Mouse (Mus musculus): ENCODE measurements around the gene Fgfr2.

The Fgfr2 gene

DNA sequence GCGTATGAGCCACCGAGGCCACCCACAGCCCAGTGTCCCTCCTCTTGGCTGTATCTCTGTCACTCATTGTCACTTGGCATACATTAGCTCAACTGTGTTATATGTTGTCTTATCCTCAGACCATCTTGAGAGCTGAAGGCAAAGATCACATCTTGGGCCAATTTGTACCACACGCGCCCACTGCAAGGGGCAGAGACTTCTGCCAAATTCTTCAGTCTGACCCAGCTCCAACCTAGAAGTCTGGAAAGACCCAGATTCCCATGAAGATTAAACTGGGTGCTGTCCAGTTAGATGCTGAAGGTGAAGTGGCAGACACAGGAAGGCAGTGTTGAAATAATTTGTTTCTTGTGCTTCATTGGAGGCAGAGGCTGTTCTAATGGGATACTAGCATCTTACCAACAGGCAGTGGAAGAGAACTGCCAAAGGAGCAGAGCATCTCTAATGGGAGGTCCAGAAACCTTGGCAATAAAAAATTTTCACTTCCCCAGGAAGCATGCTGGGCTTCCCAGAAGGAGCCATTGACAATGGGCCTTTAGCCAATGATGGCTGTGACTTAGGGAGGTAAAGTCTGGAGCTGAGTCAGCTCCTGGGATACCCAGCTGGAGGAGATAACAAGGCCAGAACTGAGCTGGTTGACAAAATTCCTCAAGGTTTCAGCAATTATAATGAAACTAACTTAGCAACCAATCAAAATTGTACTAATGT is 514.7 kb downstream of the Fgfr2 start:
- DNase-seq (ENCODE audit: low spot score) = no peak

DNA sequence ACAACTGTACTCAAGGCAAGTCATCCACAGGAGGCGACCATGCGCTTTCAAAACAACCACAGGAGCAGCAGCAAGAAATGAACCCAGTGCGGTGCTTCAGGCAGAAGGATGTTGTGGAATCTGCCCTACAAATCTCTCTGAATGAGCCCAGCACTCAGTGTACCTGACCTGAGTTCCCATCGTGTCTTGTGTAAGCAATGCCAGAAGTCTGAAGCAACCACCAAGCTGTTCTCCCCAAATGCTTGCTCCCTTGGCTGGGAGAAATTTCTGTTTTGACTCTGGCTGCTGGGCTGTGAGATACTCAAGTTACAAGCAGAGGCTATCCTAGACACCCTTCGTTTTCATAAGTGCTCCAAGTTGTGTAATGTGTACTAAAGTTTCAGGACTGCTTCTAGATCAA is 517.5 kb downstream of the Fgfr2 start:
- DNase-seq (ENCODE audit: low spot score) = no peak

DNA sequence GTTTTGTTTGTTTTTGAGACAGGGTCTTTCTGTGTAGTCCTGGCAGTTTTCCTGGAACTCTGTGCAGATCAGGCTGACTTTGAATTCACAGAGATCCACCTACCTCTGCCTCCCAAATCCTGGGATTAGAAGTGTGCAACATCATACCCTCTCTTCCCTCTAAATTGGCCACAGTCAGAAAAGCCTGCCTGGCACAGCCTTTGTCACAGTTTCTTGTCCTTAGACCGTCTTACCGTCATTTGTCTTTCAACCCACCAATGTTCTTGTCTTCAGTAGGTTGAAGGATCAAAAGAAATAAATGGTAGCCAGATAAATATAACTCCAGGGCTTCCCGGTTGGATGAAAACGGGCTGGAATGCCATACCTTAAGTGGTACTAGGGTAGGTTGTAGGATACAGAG is 518.4 kb downstream of the Fgfr2 start:
- no peak for DNase-seq (ENCODE audit: low spot score)

DNA sequence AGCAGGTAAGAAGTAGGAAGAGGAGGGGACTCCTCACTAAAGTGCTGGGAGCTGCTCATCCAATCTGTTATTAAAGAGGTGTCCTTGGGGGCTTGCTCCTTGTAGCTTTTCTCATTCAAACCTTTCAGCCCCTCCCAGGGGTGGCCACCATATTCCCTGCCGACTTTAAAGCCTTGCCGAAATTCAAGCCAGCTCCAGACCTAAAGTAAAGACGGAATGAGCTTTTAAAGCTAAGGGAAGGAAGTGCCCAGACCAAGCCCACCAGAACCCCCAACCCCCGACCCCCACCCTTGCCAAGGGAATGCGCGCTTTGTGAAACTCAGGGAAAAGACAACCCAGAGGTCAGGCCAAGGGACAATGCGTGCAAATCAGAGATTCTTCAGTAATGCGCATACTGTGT is 522.2 kb downstream of the Fgfr2 start:
- DNase-seq (ENCODE audit: low spot score) = no peak

DNA sequence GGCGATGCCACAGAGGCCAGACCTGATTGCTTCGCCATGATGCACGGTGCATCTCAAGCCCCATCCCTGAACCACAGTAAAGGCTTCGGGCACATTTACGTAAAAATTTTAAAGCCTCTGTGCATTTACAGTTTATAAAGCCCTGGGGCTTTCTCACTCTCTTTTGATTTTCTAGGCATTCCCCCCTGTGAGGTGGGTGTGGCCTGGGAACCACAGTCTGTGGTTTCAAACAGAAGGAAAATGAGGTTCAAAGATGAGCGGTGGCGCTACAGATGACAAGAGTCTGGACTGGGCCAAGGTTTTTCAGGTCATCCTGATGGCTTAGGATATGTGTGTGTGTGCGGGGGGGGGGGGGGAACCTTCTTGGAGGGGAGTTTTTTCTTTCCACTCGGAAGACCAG is 523.1 kb downstream of the Fgfr2 start:
- peak; percentile 43 for DNase-seq (ENCODE audit: low spot score)

DNA sequence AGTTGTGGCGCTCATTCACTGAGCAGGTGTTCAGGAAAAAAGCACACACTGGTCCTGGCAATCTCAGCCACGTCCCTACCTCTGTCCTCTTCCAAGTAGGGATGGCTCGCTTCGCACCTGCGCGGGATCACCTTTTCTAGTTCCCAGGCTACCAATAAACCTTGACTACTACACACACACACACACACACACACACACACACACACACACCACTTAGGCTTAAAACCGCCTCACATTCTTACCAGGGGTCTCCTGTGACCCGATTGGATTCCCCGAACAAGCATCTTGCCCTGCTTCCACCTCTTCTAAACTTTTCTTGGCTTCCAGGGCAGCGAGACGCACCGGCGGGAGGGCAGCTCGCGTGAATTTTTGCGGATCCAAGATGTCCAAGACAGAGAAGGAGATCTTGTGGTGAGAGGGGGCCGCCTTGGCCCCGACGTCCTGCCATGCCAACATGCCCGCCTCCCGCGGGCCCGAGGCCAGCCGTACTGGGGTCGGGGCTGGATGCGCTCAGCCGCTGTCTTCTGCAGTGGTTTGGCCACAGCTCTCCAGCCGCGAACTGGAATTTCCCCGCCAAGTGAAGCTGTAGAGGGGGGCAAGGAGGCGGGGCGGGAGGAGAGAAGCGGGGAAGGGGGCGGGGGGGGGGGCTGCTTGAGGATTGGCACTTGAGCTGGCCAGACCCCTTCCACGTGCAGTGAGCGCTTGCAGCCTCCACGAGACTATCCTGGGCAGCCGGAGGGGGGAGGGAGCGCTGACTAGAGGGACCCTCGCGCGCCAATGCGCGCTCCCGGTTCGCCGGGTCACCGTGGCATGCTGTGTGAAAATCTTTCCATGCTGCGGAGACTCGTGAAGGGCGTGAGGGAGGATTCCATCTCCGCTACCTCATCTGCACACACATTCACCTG is 523.8 kb downstream of the Fgfr2 start, which contains the start of gene Nkx1-2:
Gene Nkx1-2 (minus strand): TSS at position 567 of the 905 bp plus-strand sequence.
- no peak for DNase-seq (ENCODE audit: low spot score)

DNA sequence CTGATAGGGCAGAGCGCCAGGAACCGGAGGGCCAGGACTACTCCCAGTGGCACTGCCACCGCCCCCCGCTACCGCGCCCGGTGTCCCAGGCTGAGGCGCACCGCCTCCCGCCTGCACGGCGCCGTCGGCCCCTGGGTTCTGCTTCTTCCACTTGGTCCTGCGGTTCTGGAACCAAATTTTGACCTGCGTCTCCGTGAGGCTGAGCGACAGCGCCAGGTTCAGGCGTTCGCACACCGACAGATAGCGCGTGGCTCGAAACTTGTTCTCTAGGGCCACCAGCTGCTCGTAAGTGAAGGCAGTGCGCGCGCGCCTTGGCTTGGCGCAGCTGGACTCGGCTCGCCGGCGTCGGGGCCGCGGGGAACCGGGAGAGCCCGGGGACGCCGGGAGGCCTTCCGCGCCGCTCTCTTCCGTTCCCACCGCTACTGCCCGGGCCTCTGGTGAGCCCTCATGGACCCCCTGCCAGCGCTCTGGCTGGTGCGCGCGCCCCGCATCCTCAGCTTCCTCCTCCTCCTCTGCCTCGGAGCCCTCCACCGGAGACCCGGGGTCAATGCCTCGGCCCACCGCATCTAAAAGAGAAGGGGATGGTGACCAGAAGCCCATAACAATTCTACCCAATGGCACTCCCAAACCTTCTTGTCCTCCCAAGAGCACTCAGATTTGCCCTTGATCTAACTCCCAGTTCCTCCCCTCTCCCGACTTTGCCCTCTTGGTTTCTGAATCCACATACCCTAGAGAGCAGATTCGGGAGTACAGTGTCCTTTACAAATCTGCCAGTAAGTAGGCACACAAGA is 525.7 kb downstream of the Fgfr2 start:
- DNase-seq (ENCODE audit: low spot score) = no peak

DNA sequence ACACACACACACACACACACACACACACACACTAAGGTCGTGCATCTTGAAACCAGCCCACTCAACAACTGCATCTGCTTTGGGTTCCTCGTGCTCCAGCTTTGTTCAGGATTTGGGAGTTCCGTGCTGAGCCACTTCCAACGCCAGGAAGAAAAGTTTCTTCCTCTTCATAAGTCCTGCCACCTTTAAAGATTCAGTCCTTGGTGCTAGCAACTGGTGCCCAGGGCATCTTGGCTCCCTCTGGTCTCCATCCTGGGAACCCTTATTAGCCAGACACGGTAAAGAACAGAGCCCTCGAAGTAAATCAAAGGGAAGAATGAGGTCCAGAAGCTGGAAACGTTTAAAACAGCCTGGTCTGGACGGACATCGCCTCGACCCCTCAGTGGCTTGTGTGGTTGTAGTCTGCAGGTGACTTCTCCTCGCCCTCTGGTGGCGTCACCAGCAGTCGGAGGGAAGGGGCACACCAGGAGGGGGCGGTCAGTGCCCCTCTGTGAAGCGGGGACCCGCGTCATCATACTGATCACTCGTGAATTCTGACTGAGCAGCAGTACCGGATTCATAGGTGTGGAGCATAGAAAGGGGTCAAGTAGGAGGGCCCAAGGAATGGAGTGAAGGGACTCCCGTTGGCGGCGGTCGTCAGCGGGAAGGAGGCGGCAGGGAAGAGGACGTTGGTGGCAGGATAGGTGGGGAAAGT is 526.4 kb downstream of the Fgfr2 start:
- no peak for DNase-seq (ENCODE audit: low spot score)

DNA sequence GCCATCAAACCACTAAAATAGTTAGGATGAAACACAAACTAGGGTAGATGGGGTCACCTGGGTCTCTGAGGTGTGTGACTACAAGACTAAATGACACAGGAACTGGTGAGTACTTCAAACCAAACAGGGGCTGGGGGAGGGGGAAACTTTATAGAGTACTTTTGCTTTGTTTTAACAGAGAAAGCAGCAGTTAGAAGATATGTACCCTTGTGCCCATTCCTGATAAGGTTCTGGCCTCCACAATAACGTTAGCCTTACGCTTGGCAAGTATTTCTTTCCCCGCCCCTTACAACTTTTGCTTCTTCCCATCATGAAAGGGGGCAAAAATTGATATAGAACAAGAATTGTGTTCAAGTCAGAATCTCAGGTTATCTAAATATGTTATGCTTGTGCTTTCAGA is 527.4 kb downstream of the Fgfr2 start:
- DNase-seq (ENCODE audit: low spot score) = no peak

DNA sequence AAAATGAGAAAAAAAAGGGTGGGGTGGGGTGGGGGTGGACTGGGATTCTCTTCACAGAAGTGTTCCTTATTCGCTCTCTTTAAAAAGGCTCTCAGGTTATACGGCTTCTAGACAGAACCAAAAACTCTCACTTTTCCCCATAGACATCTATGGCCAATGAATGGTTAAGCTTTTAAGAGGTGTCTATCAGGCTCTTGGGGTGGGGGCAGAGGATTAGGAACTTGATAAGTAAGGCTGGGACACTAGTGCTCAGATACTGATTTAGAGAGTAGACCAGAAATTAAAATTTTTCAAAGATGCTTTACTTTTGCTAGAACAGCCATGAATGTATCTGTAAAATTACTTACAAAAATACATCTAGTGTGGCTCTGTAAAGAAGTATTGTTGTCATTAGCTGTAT is 528.8 kb downstream of the Fgfr2 start:
- DNase-seq (ENCODE audit: low spot score) = no peak

DNA sequence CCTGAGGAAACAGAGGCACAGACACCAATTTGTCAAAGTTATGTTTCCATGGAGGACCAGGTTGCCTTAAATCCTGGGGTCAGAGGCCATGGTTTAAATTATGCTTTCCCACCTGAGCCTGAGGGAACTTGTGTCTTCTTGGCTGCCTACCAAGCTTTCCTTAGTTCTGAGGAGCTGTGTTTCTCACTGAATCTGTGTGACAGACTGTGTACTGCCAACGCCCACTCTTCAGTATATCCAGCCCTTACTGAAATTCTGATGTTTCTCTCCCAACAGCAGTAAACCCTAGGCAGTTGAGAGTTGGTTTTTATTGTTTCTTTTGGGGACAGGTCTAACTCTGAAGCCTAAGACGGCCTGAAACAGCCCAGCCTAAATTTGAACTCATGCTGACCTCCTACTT is 529.4 kb downstream of the Fgfr2 start:
- no peak for DNase-seq (ENCODE audit: low spot score)

DNA sequence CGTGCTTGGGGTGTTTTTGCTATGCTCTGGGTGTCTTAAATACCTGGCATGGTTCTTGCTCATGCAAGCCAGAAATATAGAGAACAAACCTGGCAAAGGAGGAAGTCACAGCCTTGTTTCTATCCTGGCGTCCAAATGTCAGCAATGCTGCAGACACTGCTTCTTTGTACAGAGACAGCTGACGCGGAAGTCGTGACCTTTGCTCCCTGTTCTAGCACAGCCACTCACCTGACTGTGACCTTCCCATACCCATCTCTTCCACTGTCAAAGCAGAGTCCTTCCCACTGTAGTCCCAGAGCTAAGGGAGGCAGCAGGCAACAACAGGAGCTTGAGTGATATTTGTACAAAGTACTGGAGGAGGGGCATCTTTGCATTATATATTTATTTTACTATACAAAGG is 533.5 kb downstream of the Fgfr2 start:
- no peak for DNase-seq (ENCODE audit: low spot score)

DNA sequence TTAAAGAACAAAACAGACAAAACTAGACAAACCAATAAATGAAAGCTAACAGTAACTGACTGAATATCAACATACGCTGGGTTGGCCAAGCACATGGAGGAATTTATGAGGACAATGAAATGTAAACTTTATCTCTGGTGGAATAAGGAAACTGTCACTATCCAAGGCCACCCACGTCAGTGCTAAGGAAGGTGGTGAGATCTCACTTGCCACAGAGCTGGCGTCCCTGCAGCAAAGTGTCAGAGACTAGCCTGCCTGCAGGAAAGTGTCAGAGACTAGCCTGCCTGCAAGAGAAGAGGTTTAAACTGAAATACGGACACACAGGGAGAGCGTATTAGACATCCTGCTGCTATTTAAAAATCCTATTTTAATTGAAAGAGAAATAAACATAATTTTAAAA is 536.0 kb downstream of the Fgfr2 start:
- DNase-seq (ENCODE audit: low spot score) = no peak

DNA sequence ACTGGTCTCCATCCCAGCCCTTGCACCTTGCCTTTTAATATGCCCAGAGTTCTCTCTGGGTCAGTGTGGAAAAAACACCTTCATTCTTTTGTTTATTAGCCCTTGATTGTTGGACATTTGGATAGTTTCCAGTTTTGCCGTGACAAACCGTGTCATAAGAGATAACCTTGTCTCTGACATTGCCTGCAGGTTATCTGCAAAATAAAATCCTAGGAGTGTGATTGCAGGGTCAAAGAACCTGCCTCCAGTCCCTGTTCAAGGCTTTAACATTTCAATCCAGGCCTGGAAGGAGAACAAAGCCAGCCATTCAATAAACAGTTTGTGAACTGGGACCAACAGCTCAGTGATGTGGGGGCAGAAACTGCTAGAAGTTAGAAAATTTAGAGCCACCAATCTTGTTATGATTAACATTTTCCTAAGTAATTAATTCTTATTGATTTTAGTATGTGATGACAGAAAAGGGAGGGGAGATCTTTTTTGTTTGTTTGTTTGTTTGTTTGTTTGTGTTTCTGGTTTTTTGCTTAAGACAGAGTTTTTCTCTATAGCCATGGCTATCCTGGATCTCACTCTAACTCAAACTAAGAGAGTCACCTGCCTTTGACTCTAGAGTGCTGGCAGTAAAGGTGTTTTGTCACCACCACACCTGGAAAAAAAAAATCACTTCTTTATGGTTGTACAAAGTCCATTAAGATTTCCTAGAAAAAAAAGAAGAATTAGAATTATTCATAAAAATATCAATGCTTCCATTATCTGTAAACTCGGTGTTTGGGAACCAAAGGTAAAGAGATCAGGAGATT is 537.3 kb downstream of the Fgfr2 start:
- no peak for DNase-seq (ENCODE audit: low spot score)

DNA sequence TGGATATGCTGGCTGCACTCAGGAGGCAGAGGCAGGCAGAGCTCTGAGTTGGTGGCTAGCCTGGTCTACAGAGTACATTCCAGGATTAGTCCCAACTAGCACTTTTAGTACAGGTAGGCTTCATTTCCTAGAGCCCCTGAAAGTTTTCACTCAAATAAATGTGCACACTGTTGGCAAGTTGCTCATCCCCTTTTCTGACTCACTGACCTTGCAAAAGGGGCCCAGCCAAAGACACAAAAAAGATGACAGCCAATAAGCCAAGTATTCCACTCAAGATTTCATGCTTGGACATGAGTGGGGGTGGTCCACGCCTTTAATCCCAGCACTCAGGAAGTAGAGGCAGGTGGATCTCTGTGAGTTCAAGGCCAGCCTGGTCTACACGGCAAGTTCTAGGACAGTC is 541.7 kb downstream of the Fgfr2 start:
- no peak for DNase-seq (ENCODE audit: low spot score)

DNA sequence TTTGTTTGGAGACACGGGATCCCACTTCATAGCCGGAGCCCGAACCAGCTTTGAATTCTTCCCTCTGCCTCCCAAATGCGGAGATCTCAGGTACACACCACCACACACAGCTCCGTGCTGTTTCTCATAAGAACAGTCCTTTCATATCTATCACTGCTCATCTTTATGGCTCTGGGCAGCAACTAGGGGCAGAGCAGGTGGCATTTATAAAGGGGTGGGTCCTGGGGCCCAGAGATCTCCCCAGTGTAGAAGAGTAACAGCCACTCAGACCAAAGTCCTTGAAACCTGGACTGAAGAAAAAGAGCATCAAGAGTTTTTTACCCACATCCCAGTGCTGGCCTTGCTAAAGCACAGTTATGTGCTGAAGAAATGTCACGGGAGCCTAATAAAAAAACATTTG is 542.6 kb downstream of the Fgfr2 start:
- DNase-seq (ENCODE audit: low spot score) = no peak

DNA sequence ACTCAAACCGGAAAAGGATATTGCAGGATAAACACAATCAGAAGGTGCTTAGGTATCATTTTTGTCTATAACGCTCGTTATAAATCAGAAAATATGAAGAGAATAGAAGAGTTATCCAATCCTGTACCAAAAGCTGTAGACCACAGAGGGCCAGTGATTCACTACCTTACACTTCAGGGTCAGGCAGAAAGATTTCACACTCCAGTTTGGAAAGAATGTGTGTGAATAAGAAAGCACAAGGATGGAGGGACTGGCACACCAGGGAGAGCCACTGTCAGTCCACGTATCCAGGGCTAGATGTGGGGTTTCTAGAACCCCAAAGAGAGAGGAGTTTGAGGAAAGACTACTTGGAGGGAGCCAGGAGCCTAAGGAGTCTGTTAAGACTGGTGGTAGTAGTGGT is 546.3 kb downstream of the Fgfr2 start:
- DNase-seq (ENCODE audit: low spot score) = no peak

DNA sequence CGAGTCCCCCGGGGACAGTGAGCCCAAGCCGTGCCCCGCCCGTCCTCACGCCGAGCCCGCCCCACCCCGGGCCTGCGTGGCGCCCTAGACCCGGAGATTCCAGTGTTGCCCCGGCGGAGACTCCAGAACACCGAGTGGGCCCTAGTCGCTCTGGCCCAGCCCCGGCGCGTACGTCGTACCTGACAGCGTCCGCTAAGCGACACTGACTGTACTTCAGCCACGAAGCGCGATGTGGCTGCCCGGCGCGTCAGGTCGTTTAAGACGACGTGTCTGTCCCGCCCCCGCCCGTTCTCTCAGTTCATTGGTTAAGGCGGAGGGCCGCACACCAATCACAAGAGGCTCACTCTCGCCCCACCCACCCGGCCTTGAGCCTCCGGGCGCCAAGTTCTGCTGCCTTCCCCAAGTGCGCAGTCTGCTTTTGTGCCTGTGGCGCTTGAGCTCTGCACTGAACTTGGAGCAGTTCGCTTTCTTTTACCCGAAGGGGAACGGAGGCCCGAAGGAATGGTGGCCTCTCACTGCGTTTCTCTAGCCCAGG is 547.0 kb downstream of the Fgfr2 start, which contains the start of gene Oat:
Gene Oat (minus strand): TSS at position 283 of the 535 bp plus-strand sequence.
- peak; percentile 94 for DNase-seq (ENCODE audit: low spot score)

DNA sequence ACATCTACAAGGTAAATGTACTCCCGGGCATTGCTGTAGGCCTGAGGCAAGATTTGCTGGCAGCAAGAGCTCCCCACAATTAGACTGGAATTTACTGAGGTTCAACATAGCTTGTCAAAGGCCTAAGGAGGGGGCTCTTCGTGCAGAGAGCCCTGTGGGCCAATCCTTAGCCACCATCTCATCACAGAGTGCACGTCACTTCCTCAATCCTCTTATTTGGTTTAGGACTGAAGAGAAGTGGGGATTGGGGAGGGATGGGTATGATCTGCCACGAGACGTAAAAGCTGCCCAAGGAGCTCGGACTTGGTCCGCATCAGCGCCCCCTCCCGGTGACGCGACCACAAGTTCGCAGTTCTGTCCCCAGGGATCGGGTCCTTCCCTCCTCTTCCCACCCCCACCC is 547.5 kb downstream of the Fgfr2 start:
- DNase-seq (ENCODE audit: low spot score) = peak; percentile 75

DNA sequence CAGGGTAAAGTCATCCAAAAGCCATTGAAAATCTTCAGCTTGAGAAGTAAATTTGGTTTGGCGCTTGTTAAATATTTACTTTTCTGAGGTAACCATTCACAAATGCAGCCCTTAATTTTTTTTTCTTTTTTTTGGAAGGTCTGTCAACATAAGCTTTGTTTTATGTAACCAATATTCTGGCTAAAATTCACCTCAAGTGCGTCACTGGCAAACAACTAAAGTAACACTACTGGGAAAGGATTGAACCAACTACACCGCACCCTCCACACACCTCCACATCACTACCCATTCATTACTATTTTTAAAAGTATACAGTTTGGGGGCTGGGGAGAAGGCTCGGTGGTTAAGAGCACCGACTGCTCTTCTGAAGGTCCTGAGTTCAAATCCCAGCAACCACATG is 548.5 kb downstream of the Fgfr2 start:
- no peak for DNase-seq (ENCODE audit: low spot score)

DNA sequence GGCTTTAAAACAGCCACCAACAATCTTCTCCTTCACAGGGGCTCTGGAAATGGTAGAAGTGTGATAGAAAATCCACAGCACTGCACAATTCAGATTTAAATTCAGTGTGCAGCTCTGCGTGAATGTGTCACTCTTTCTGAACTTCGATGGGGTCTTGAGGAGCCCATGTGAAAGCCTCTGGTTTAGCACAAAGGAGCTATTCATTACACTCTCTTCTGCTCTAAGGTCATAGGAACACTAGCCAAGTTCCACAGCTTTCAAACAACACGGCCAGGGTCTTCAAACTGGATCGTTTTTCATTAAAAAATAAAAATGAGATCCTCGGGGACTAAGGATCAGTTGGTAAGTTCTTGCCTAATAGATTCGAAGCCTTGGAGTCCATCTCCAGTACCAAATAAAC is 549.9 kb downstream of the Fgfr2 start:
- DNase-seq (ENCODE audit: low spot score) = no peak

Data from T-cell, adult 2 months (primary cell).